Mouse (Mus musculus): Measurements from ENCODE around the gene Prdx6.

Gene Prdx6

DNA sequence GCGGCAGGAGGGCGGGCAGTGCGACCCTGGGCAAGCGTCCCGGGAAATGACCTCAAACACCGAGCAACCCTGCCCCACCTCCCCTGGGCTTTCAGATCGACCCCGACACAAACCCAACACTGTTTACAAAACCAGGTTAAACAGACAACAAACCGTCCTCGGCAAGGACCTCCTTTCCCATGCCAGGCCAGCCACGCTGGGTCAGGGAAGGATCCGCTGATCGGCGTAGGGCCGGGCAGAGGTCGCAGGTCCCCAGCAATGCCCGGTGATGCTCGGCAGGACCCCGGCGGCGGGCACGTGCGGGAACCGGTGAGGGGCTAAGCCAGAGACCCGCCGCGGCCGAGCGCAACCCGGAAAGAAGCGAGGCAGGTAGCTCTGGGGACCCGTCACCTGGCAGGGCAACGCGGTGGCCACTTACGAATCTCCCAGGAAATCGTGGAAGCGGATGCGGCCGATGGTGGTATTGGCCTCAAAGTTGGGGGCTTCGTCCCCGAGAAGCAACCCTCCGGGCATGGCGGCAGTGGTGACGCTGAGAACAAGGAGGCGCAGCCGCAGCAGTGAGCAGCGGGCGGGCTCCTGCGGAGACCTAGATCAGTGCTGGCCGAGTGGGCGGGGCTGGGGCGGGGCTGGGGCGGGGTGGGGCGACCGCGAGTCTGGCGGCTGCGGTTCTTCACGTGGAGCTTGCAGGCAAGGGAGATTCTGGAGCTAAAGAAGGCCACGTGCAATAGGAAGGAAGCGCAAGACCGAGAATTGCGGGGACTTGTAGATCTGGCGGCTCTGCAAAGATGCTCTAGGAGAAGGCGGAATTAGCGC, at the start of gene Prdx6:
TSS of gene Prdx6 (minus strand) at position 616 of the 813 bp plus-strand sequence.
- peak; percentile 71 for DNase-seq (ENCODE audit: low read depth, low spot score)

DNA sequence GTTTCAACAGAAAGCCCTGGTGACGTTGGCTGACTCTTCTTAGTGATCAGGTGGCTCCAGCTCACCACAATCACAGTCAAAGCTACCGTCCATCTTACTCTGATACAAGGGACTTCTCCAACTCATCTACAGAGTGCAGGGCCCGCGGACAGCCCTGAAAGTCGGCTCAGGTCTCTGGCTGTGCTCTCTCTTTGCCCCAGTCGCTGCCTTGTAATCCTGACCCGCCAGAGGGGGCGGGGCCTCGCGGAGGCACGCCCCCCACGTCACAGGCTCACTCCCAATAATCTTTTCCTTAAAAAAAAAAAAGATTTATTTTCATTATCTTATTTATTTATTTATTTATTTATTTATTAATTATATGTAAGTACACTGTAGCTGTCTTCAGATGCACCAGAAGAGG, 37.2 kb upstream of the Prdx6 start:
- no peak for DNase-seq (ENCODE audit: low read depth, low spot score)

GRCm38 (mm10) chr1:161286726-161287310, 35.8 kb upstream of the Prdx6 start:
- DNase-seq (ENCODE audit: low read depth, low spot score), result peak; percentile 49

DNA sequence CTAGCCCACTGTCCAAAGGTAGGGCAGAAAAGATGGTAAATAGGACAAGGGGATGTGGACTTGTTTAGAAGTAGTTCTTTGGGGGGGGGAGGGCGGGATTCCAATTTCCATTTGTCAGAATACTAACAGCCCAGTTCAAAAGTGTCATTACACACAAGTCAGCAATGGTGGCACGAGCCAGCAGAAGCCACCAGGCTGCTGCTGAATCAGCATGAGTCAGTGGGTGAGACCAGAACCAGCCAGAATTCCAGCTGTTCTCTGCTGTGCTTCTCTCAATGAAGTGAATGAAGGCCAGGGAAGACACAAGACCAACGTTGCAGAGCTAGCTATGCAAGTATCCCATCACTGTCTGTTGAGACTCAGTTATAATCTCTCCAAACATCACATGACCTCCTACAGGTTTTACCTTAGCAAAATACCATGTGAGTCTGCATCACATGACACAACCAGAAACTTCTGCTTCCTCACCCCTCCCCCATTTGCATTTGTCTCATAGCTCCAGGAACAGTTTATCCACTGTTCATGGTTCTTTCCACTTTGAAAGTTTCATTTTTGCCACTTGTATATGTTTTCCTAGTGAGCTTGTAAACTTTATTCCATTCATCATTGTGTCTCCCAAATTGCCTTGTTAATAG, 30.2 kb upstream of the Prdx6 start:
- no peak for DNase-seq (ENCODE audit: low read depth, low spot score)

GRCm38 (mm10) chr1:161279244-161279908, 28.4 kb upstream of the Prdx6 start:
- DNase-seq (ENCODE audit: low read depth, low spot score), result no peak

GRCm38 (mm10) chr1:161273486-161273885, 22.5 kb upstream of the Prdx6 start:
- DNase-seq (ENCODE audit: low read depth, low spot score), result no peak

GRCm38 (mm10) chr1:161271461-161271810, 20.4 kb upstream of the Prdx6 start:
- no peak for DNase-seq (ENCODE audit: low read depth, low spot score)

DNA sequence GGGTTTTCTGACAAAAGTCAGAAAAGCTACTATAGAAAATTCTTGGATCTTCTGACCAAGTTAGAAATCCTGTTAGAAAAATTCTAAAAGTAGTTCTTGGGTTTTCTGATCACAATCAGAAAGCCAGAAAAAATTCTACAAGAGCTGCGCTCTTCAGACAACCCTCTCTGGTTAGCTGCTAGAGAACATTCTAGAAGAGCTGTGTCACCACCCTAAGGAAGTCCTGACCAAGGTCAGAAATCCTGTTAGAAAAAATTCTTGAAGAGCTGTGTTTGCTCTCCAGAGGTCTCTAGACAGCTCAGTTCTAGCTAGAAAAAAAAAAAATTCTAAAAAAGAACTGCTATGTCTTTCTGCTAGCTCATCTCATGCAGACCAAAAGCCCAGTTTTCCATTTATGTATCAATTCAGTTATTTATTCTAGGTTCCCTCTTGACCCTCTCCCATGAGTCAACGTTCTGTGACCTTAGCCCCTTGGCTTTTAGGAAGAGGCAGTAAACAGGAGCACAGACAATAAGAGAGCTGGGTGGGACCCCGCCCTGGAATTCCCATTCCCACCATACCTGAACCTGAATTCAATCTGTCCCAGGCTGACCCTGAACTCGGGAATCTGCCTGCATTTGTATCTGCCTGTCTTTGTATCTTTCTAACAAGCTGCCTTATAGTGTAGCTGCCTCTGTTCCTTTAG, 19.9 kb upstream of the Prdx6 start:
- no peak for DNase-seq (ENCODE audit: low read depth, low spot score)

GRCm38 (mm10) chr1:161269346-161269745, 18.3 kb upstream of the Prdx6 start:
- DNase-seq (ENCODE audit: low read depth, low spot score), result no peak

GRCm38 (mm10) chr1:161268884-161269283, 17.9 kb upstream of the Prdx6 start:
- no peak for DNase-seq (ENCODE audit: low read depth, low spot score)

DNA sequence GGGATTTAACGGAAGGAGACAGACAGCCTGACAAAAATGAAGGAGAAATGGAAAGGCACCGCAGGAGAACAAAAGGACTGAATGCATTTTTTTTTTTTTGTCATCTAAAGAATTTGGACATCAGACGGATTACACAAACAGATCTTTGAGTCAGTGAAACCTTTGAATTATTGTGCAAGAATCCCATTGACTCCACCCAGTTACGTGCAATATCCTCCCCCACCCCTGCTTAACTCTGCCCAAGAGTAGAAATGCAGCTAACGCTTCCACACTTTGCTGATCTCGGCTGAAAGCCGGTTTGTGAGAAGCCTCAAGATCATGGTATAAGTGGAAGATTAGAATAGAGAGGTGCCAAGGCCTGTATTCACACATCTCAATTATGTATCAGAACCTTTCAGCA, 17.1 kb upstream of the Prdx6 start:
- DNase-seq (ENCODE audit: low read depth, low spot score), result no peak

GRCm38 (mm10) chr1:161264961-161265360, 13.9 kb upstream of the Prdx6 start:
- DNase-seq (ENCODE audit: low read depth, low spot score), result no peak

DNA sequence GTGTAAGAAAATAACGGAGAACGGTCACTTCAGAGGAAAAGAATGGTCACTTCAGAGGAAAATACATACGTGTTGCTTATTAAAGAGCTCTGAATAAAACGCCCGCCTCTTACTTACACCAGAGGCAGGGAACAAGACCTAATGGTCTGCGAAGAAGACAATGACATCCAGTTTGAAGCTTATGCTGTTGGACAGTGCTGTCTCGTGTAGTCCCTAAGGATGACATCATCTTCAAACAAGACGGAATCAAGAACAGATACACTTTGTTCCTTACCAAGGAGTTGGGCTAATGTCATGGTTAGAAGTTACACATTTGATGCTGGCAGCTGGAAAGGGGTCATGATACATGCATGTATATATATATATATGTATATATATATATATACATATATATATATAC, 12.6 kb upstream of the Prdx6 start:
- no peak for DNase-seq (ENCODE audit: low read depth, low spot score)

- DNase-seq (ENCODE audit: low read depth, low spot score), result no peak
Measured at GRCm38 (mm10) chr1:161262542-161262941, 11.5 kb upstream of the Prdx6 start.

DNA sequence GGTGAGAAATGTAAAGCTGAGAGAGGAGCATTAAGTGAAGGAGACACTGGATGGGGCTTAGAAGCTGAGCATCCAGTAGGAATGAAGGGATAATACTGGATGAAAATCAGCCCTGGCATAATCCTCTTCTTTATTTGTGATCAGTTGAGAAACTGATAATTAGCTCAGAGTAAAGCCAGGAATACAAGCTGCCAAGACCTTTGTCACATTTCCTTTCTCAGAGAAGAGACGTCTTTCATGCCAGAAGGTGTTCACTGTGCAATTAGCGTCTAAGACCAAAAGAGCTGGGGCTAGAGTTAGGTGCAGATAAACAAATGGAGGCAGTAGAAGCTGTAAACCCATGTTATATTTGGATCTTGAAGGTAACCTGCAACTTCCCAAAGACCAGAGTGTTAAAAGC, 9.7 kb upstream of the Prdx6 start:
- peak; percentile 31 for DNase-seq (ENCODE audit: low read depth, low spot score)

- no peak for DNase-seq (ENCODE audit: low read depth, low spot score)
Measured at GRCm38 (mm10) chr1:161259142-161259541, 8.1 kb upstream of the Prdx6 start.

DNA sequence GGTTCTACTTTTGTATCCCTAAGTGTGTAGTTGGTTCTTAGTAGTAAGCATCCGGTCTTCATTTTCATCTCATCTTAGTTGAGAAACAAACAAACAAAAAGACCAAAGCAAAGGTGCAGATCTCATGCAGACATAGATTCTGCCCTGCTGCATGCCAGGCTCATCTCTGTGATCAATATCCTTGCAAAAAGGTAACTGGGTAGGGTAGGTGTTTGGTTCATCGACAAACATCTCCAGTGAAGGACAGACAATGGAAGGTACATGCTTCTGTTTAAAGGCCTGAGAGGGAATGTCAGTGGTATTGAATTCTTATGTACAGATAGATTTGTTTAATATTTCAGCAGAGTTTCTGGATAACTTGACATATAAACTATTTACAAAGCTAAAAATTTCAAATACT, 7.3 kb upstream of the Prdx6 start:
- DNase-seq (ENCODE audit: low read depth, low spot score), result no peak

DNA sequence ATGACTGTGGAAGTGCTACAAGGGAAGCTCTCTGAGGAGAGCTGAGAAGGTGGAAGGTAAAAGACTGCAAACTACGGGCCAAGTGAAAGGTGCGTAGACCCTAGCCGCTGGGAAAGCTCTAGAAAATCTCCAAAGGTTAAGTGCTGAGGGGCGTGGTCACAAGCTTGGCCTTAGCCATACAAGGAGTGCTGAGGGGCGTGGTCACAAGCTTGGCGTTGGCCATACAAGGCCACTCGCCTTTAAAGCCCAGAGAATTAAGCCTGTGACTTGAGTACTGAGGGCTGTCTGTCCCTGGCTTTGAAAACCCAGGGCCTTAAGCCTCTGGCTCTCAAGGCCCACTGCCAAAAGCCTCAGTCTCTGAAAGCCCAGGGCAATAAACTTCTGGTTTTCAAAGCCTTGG, 5.9 kb upstream of the Prdx6 start:
- DNase-seq (ENCODE audit: low read depth, low spot score), result no peak

GRCm38 (mm10) chr1:161254361-161254760, 3.3 kb upstream of the Prdx6 start:
- DNase-seq (ENCODE audit: low read depth, low spot score), result no peak

- no peak for DNase-seq (ENCODE audit: low read depth, low spot score)
Measured at GRCm38 (mm10) chr1:161252901-161253300, 1.9 kb upstream of the Prdx6 start.

DNA sequence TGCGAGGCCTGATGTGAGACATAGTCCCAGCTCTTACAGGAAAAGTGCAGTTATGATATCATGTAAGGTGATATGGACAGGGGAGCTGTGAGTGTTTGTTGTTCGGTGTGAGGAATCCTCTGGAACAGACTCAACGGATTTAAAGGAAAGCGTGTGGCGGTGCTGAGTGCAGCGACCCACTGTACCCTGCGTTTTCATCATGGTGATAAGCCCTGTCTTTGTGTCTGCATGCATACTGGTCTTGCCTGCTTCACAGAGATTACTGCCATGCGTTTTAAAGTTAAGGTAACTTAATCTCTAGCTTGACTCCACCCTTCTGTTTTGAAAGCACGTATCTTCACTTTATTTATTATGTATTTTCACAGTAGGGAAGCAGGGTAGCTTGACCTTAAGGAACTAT, 1.3 kb upstream of the Prdx6 start:
- no peak for DNase-seq (ENCODE audit: low read depth, low spot score)

All from retina, postnatal 7 days (tissue).